Mouse (Mus musculus): ENCODE results near the gene Bax.

GRCm38 (mm10) chr7:45415636-45416035 is 51.1 kb downstream of the Bax start:
- TF ChIP-seq POLR2A (IDR thresholded peaks at IDR 0.05; ENCODE audit: low read depth, low read length) (no peak), CTCF (IDR thresholded peaks at IDR 0.05; ENCODE audit: extremely low read depth, insufficient read length, insufficient replicate concordance, low read depth, low read length) (no peak)
